Mouse (Mus musculus) heart, embryonic 14.5 days (tissue): Measurements from ENCODE around the gene Rpl27a. TPM values are rescaled to one million over a fixed set of nuclear protein-coding genes. Genes with fewer than 3 reads are reported as not detected.

ENCODE experiments used
- ATAC-seq: fragments of 200-750 bp; cut with Nextera tagmentation; 2 replicates; pipeline ENCODE4 v1.8.0; 2017; ENCODE audit warnings: low read depth, moderate TSS enrichment; ENCODE audit not compliant: insufficient number of reproducible peaks, insufficient read depth, low FRiP score
- H3K27ac ChIP-seq, 2 experiments: fragments of 200-500 bp in 1 of 2; fragments of 300-500 bp in 1 of 2; sonication (generic) in 1 of 2; replicated peaks in 1 of 2; 2 replicates each; pipeline ENCODE4 v1.5.1; 2012 to 2014; ENCODE audit warnings: low read depth in 2 of 2, low read length in 2 of 2, control low read depth in 1 of 2, mild to moderate bottlenecking in 1 of 2, mixed read lengths in 1 of 2; ENCODE audit not compliant: control insufficient read depth in 1 of 2, insufficient read depth in 1 of 2
- H3K27me3 ChIP-seq: fragments of 300-500 bp; sonication (generic); 2 replicates; pipeline ENCODE4 v1.6.1; 2014; ENCODE audit warnings: mild to moderate bottlenecking, low read length, control low read depth; ENCODE audit not compliant: control insufficient read depth, insufficient read depth
- H3K36me3 ChIP-seq: fragments of 300-500 bp; sonication (generic); 2 replicates; pipeline ENCODE4 v1.6.1; 2014; ENCODE audit warnings: mild to moderate bottlenecking, control low read depth, low read length, mixed read lengths; ENCODE audit not compliant: control insufficient read depth, insufficient read depth
- H3K4me1 ChIP-seq, 2 experiments: fragments of 200-500 bp in 1 of 2; fragments of 300-500 bp in 1 of 2; sonication (generic) in 1 of 2; 2 replicates each; pipeline ENCODE4 v1.6.1; 2012 to 2014; ENCODE audit warnings: low read length in 2 of 2, control low read depth in 1 of 2, mixed read lengths in 1 of 2; ENCODE audit not compliant: control insufficient read depth in 2 of 2, insufficient read depth in 2 of 2
- H3K4me2 ChIP-seq: fragments of 300-500 bp; sonication (generic); 2 replicates; pipeline ENCODE4 v1.6.1; 2014; ENCODE audit warnings: mild to moderate bottlenecking, low read length
- H3K4me3 ChIP-seq, 2 experiments: fragments of 200-500 bp in 1 of 2; fragments of 300-500 bp in 1 of 2; sonication (generic) in 1 of 2; 2 replicates each; pipeline ENCODE4 v1.5.1; 2012 to 2014; ENCODE audit warnings: low read length in 2 of 2, mild to moderate bottlenecking in 2 of 2, control low read depth in 1 of 2, low read depth in 1 of 2, moderate library complexity in 1 of 2; ENCODE audit not compliant: control insufficient read depth in 1 of 2, insufficient read depth in 1 of 2
- H3K9ac ChIP-seq: fragments of 300-500 bp; sonication (generic); 2 replicates; pipeline ENCODE4 v1.6.1; 2014; ENCODE audit warnings: mild to moderate bottlenecking, low read length
- H3K9me3 ChIP-seq: fragments of 300-500 bp; sonication (generic); 2 replicates; pipeline ENCODE4 v1.6.1; 2016; ENCODE audit warnings: low read length, control low read depth; ENCODE audit not compliant: control insufficient read depth
- WGBS: fragments of 180-500 bp; shearing (Covaris S2); extraction: QIAGEN DNeasy Blood & Tissue Kit; methylation state at CpG from one replicate; pipeline ENCODE4 v1.1.7; 2014; 5-methylcytosine and 5-hydroxymethylcytosine counted together
- polyA plus RNA-seq: library from polyadenylated mRNA; unstranded; fragments of >200 nt; fragmentation: Nextera tagmentation; extraction: Ambion mirVana; gene quantifications from 2 replicates; pipeline ENCODE4 v1.2.1, GENCODE M21; 2014

Rpl27a gene
- polyA plus RNA-seq, 1 experiment from 2014 or later, result 86.9 TPM

GRCm38 (mm10) chr7:109524763-109525162 lies 5.8 kb downstream of the Rpl27a start:
- Histone ChIP-seq H3K36me3 (peaks cover 99% of the 10 kb centered on the region), H3K4me2 (no peak overlapping the region), H3K27me3 (no peaks in the 10 kb centered on the region), H3K27ac (no peak overlapping the region), H3K9me3 (no peaks in the 10 kb centered on the region), H3K4me3 (no peak overlapping the region), H3K9ac (no peak overlapping the region), H3K4me1 (peaks cover 0 to 17% of the 10 kb centered on the region in 2 experiments; a peak in 2 of 4 replicates)
- WGBS, result 73% methylated on average over 3 of the region's 3 CpGs
- ATAC-seq, result no peak

GRCm38 (mm10) chr7:109525740-109526663 lies 7.1 kb downstream of the Rpl27a start:
- H3K9me3 ChIP-seq, result no peaks in the 10 kb centered on the region
- WGBS, result 52% methylated on average over 16 of the region's 16 CpGs
- no peaks in the 10 kb centered on the region for H3K27me3 ChIP-seq
- no peak overlapping the region for H3K4me2 ChIP-seq
- H3K9ac ChIP-seq, result no peak overlapping the region
- peak overlapping the region in 1 of 2 experiments; percentile 25; a peak in 3 of 4 replicates for H3K27ac ChIP-seq
- peaks cover 99% of the 10 kb centered on the region for H3K36me3 ChIP-seq
- no peak overlapping the region for H3K4me3 ChIP-seq
- peaks cover 1 to 8% of the 10 kb centered on the region in 2 experiments; a peak in 3 of 4 replicates for H3K4me1 ChIP-seq
- no peak for ATAC-seq

- Histone ChIP-seq H3K4me1 (peaks cover 2 to 5% of the 10 kb centered on the region in 2 experiments; a peak in 3 of 4 replicates), H3K27ac (no peak overlapping the region), H3K4me2 (no peak overlapping the region), H3K36me3 (peaks cover 95% of the 10 kb centered on the region), H3K9me3 (no peaks in the 10 kb centered on the region), H3K4me3 (no peak overlapping the region), H3K27me3 (no peaks in the 10 kb centered on the region), H3K9ac (no peak overlapping the region)
- 74% methylated on average over 3 of the region's 3 CpGs for WGBS
- ATAC-seq, result no peak
Measured at GRCm38 (mm10) chr7:109527536-109527935, 8.6 kb downstream of the Rpl27a start.

- no peaks in the 10 kb centered on the region for H3K27me3 ChIP-seq
- no peaks in the 10 kb centered on the region for H3K9me3 ChIP-seq
- H3K4me1 ChIP-seq, result peaks cover 2 to 5% of the 10 kb centered on the region in 2 experiments; a peak in 3 of 4 replicates
- 0 out of 2 replicates have a peak overlapping the region, but pooled peaks have one; percentile 10 for H3K9ac ChIP-seq
- no peak overlapping the region for H3K4me3 ChIP-seq
- 15% methylated on average over 3 of the region's 3 CpGs for WGBS
- H3K27ac ChIP-seq, result no peak overlapping the region; a peak in 1 of 4 replicates
- peaks cover 93% of the 10 kb centered on the region for H3K36me3 ChIP-seq
- H3K4me2 ChIP-seq, result no peak overlapping the region
- 0 out of 2 replicates have a peak, but pooled peaks have one; percentile 45 for ATAC-seq
Measured at GRCm38 (mm10) chr7:109528356-109528755, 9.4 kb downstream of the Rpl27a start.

GRCm38 (mm10) chr7:109529741-109530140 lies 10.8 kb downstream of the Rpl27a start:
- 78% methylated on average over 2 of the region's 2 CpGs for WGBS
- H3K4me2 ChIP-seq, result no peak overlapping the region
- ATAC-seq, result no peak
- H3K36me3 ChIP-seq, result peaks cover 93% of the 10 kb centered on the region
- no peak overlapping the region for H3K4me3 ChIP-seq
- H3K27ac ChIP-seq, result no peak overlapping the region
- peaks cover 2 to 5% of the 10 kb centered on the region in 2 experiments; a peak in 3 of 4 replicates for H3K4me1 ChIP-seq
- H3K27me3 ChIP-seq, result no peaks in the 10 kb centered on the region
- no peaks in the 10 kb centered on the region for H3K9me3 ChIP-seq
- no peak overlapping the region for H3K9ac ChIP-seq

- peaks cover 2 to 8% of the 10 kb centered on the region in 2 experiments for H3K4me1 ChIP-seq
- no peak overlapping the region for H3K4me3 ChIP-seq
- H3K27me3 ChIP-seq, result no peaks in the 10 kb centered on the region
- H3K36me3 ChIP-seq, result peaks cover 90% of the 10 kb centered on the region
- ATAC-seq, result no peak
- WGBS, result 46% methylated on average over 5 of the region's 5 CpGs
- H3K9ac ChIP-seq, result no peak overlapping the region
- no peak overlapping the region for H3K27ac ChIP-seq
- H3K4me2 ChIP-seq, result no peak overlapping the region
- H3K9me3 ChIP-seq, result no peaks in the 10 kb centered on the region
Measured at GRCm38 (mm10) chr7:109531501-109531900, 12.6 kb downstream of the Rpl27a start.

GRCm38 (mm10) chr7:109532691-109533090 lies 13.7 kb downstream of the Rpl27a start:
- Histone ChIP-seq H3K27me3 (no peaks in the 10 kb centered on the region), H3K4me1 (peaks cover 6 to 13% of the 10 kb centered on the region in 2 experiments), H3K4me3 (no peak overlapping the region), H3K4me2 (no peak overlapping the region), H3K27ac (no peak overlapping the region), H3K36me3 (peaks cover 83% of the 10 kb centered on the region), H3K9ac (no peak overlapping the region), H3K9me3 (no peaks in the 10 kb centered on the region)
- WGBS, result 40% methylated on average over 3 of the region's 3 CpGs
- no peak for ATAC-seq
